Mouse (Mus musculus): ENCODE data around the gene Otx2.

The Otx2 gene

GRCm38 (mm10) chr14:48668051-48668481 is 5.6 kb downstream of the Otx2 start:
- no peak for DNase-seq

GRCm38 (mm10) chr14:48667396-48667795 is 6.2 kb downstream of the Otx2 start:
- DNase-seq, result peak; percentile 43

GRCm38 (mm10) chr14:48666771-48667170 is 6.8 kb downstream of the Otx2 start:
- DNase-seq, result no peak

GRCm38 (mm10) chr14:48665816-48666661 is 7.6 kb downstream of the Otx2 start:
- DNase-seq, result peak; percentile 37

GRCm38 (mm10) chr14:48664841-48665815 is 8.5 kb downstream of the Otx2 start:
- peak; percentile 24 for DNase-seq

GRCm38 (mm10) chr14:48664001-48664810 is 9.4 kb downstream of the Otx2 start:
- no peak for DNase-seq

GRCm38 (mm10) chr14:48663531-48663930 is 10.1 kb downstream of the Otx2 start:
- DNase-seq, result no peak

GRCm38 (mm10) chr14:48662568-48663236 is 10.9 kb downstream of the Otx2 start:
- DNase-seq, result no peak

GRCm38 (mm10) chr14:48661646-48662567 is 11.7 kb downstream of the Otx2 start:
- DNase-seq, result no peak

- DNase-seq, result no peak
These were observed 12.5 kb downstream of the Otx2 start for GRCm38 (mm10) chr14:48661151-48661550.

- DNase-seq, result no peak
These were observed 13.0 kb downstream of the Otx2 start for GRCm38 (mm10) chr14:48660593-48660992.

GRCm38 (mm10) chr14:48659661-48660060 is 14.0 kb downstream of the Otx2 start:
- no peak for DNase-seq

- DNase-seq, result no peak
These were observed 16.4 kb downstream of the Otx2 start for GRCm38 (mm10) chr14:48657241-48657640.

- DNase-seq, result no peak
These were observed 16.9 kb downstream of the Otx2 start for GRCm38 (mm10) chr14:48656711-48657110.

- no peak for DNase-seq
These were observed 17.6 kb downstream of the Otx2 start for GRCm38 (mm10) chr14:48655792-48656550.

GRCm38 (mm10) chr14:48655073-48655791 is 18.4 kb downstream of the Otx2 start:
- no peak for DNase-seq

GRCm38 (mm10) chr14:48654551-48655072 is 19.0 kb downstream of the Otx2 start:
- no peak for DNase-seq

- no peak for DNase-seq
These were observed 19.7 kb downstream of the Otx2 start for GRCm38 (mm10) chr14:48653676-48654510.

Data from cerebellum, adult 11 months (tissue).